Mouse (Mus musculus) adrenal gland, adult 2 months (tissue): ENCODE results near the gene Grin3b. TPM values are rescaled to one million over a fixed set of nuclear protein-coding genes. Genes with fewer than 3 reads are reported as not detected.

Source experiments
- DNase-seq: peaks from one replicate; pipeline ENCODE4 v3.0.0; 2021
- polyA plus RNA-seq: library from polyadenylated mRNA; depleted of rRNA; stranded (reverse); fragments of >200 nt; gene quantifications from 2 replicates; pipeline ENCODE4 v1.2.3, GENCODE M21; 2012; rRNA removed
- total RNA-seq, 2 experiments: library from RNA; stranded (reverse); gene quantifications; 2 replicates each; pipeline ENCODE4 v1.2.3; 2021

Gene Grin3b
- total and polyA plus RNA-seq, 3 experiments = 0.09 to 0.31 TPM; not detected in 1

DNA sequence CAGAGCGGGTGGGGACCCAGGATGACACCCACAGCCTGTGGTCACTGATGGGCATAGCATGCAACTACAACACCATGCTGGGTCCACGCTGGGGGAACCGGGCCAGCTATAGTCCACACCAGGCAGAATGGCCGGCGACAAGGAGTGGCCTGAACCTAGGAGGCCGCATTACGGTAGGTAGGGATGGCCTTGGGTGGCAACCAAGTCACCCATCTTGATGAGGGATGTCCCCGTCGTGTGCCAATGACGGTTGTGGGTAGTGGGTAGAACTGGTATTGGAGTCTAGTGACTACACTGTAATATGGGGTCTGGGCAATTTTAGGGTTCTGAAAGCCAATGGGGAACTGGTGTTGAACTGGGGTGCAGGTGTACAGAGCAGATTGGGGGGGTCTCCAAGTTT is 46.4 kb downstream of the Grin3b start:
- DNase-seq = no peak

DNA sequence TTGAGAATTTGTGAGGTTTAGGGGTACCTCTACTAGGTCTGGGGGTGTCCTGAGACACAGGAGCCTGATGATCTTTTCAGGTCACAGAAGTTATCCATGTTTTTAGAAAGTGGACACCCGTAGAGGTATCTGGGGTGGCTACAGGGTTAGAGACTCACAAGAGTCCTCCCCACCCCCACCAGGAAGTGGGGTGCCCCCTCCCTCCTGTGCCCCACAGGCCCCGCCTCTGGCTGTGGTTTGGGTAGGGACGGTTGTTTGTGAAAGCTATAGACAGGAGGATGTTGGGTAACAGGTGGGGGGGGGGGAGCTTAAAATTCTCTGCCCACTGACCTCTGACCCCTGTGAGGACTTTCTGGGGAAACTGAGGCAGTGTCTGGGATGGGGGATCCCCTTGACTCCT is 46.8 kb downstream of the Grin3b start:
- peak; percentile 44 for DNase-seq

DNA sequence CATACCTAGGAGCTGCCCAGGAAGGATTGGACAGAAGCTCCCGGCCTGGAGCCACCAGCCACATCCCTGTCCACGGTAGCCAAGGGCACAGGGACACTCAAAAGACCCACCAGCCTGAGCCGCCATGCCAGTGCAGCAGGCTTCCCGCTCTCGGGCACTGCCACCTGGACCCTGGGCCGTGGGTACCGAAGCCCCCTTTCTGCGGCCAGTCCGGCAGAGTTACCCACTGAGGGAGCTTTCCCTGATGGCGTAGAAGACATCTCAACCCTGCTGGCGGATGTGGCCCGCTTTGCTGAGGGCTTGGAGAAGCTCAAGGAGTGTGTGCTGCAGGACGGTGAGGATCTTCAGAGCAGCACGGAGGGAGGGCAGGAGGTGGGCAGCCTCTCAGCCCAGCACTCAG is 47.3 kb downstream of the Grin3b start:
- DNase-seq = no peak

DNA sequence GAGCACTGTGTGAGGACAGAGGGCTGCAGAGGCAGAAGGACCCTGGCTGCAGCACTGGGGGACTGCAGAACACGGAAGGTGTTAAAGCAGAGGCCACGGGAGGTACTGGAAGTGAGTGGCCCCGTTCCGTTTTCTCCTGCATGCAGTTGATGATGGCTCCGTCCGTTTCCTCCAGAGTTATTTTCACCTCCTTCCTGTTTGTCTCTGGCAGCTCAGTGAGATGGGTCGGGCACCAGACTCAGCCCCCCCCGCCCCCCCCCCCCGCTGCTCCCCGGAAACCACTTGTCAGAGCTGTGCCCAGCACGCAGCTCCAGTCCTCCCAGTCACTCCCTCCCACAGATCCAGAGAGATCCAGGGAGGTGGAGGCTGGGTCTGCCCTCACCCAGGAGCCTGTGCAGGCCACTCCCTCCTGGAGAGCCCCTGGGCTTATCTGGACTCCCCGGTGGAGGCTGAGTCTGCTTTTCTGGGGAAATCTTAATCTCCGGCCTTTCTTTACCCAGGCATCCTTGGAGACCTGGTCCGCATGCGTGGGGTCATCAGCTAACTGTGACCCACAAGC is 48.3 kb downstream of the Grin3b start:
- DNase-seq = no peak

DNA sequence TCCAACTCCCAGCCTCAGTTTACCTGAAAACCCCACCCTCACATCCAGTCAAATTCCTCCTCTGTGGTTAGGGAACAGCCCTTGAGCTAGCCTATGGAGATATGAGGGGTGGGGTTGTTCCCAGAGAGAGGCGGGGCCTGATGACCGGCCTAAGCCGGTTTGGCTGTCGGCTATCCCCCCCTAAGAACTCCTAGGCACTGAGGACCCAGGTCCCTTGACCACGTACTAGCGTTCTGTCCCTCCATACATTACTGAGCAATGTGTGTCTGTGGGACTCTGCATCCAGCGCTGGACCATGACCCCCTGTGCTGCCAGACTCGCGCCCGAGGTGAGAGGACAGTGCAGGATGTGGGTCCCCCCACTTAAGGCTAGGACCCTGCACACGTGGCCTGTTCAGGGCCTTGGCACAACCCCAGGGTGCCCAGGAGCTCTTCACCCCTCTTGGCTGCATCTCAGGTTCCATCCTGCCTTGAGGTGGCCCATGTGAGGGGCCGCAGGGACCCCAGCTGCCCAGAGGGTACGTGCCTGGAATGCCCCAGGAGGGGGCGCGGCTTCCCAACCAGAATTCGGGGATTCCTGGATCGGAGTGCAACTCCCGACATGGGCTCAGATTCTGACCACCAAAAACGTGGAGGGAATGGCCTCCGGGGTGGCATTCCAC is 49.1 kb downstream of the Grin3b start:
- DNase-seq = no peak

DNA sequence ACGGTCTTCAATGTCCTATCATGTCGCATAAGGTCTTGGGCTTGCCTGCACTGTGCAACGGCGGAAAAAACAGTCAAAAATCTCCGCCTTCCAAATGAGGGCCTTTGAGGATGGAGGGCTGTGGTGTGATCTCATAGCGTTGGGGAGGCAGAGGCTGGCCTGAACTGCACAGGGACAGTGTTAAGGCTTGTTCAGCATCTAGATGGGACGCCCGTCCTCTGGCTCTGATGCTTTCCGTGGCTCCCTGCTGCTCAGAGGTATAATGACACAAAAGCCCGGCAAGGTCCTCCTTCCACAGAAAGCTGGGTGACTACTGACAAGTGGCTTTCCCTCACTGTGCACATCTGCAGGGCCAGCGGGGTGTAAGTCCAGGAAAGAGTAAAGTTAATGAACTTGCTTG is 49.7 kb downstream of the Grin3b start:
- no peak for DNase-seq

DNA sequence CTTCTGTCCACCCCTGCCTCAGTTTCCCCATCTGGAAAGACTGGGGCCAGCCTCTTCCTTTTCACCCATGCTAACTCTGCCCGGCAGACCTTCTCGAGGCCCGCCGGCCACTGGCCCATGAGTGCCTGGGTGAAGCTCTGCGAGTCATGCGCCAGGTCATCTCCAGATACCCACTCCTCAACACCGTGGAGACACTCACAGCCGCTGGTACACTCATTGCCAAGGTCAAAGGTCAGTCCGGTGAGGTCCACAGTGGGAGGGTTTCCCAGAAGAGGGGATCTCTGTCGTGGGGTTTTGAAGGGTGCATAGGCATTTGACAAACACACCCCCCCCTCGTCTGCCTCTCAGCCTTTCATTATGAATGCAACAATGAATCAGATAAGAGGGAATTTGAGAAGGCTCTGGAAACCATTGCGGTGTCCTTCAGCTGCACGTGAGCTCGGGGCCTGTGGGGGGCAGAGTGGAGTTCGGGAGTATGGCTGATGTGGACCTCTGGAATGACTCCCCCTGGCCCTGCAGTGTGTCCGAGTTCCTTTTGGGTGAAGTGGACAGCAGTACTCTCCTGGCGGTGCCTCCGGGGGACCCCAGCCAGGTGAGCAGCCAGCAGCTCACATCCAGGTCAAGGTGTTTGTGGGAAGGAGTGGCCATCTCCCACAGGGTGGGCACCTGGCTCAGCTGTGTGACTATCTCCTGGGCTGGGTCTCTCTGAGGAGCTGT is 50.2 kb downstream of the Grin3b start:
- no peak for DNase-seq

DNA sequence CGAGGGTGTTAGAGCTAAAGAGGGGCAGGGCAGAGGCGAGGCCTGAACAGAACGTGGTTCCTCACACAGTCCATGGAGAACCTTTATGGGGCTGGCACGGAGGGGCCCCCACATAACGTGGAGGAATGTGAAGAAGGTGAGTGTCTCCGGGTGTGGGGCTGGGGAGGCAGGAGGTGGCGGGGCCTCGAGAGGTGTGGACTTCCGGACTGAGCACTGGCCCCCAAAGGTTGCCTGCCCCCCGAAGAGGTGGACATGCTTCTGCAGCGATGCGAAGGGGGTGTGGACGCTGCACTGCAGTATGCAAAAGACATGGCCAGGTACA is 50.8 kb downstream of the Grin3b start:
- no peak for DNase-seq

DNA sequence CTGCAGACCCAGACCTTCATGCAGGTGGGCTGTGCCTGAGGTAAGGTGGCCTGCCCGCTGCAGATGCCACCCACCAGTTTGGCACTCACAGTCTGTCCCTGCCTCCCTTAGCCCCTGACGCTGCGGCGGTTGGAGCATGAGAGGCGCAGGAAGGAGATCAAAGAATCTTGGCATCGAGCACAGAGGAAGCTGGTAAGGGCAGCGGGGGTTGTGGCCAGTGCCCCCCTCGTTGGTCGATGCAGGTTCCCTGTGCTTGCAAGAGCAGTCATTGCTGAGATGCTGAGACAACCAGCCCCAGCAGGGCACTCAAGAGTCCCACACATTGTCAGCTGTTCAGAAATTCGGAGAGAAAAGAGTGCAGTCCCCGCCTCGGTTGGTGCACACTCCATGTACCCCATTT is 51.6 kb downstream of the Grin3b start:
- no peak for DNase-seq

DNA sequence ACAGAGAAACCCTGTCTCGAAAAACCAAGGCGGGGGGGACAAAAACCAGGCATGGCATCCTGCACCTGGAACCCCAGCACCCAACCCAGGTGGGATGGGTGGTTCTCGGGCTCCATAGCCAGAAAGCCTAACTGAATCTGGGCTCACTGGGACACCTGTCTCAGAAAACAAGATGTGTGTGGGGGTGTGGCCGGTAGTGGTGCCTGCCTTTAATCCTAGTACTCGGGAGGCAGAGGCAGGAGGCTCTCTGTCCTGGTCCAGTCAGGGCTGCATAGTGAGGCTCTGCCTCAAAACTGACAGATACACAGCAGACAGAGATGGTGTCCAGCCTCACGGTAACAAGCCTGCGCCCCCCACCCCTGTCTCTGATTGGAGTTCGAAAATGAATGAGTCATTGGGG is 52.3 kb downstream of the Grin3b start:
- no peak for DNase-seq

DNA sequence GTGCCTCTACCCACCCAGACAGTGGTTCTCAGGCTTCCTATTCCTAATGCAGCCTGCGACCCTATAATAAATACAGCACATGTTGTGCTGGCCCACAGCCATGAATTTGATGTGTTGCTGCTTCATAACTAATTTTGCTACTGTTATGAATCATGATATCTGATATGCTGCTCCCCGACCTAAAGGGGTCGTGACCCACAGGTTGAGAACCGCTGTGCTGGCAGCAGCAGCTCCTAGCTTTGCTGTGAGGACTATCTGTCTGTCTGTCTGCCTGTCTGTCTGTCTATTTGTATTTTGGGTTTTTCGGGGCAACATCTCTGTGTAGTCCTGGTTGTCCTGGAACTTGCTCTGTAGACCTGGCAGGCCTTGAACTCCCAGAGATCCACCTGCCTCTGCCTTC is 53.2 kb downstream of the Grin3b start:
- no peak for DNase-seq

DNA sequence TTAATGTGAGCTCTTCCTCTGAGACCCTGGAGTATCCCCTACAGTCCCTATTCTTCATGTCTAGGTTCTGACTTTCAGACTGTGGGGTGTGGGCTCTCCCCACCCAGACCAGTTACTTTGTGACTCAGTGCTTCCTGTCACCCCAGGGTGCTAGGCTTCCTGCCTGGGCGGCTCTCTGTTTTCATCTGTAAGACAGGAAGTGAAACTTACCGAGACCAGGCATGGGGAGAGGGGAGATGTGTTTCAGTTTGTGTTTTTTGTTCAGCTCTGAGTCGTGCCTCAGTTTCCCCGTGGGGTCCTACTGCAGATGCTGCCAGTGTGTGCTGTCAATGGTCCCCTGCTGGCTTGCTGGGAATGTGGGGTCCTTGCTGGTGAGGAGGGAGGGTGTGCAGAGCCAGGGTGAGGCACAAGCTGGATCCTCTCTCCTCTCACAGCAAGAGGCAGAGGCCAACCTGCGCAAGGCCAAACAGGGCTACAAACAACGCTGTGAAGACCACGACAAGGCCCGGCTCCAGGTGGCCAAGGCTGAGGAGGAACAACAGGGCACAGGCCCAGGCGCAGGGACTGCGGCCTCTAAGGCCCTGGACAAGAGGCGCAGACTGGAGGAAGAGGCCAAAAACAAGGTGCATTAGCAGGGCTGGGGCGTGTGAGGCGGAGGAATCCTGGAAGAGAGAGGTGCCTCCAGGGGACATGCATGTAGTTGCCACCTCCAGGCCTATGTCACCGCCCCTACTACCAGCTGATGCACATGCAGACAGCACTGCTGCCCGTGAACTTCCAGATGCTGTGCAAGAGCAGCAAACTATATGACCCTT is 53.9 kb downstream of the Grin3b start:
- no peak for DNase-seq

DNA sequence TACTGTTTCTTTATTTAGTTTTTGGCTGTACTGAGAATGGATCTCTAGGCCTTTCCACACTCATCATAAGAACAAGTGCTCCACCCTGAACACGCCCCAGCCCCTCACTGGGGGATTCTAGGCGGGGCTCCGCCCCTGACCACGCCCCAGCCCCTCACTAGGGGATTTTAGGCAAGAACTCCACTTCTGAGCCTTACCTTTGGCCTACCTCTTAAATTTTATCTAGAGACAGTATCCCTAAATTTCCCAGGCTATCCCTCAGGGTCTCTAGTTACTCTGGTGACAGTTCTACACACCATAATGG is 54.5 kb downstream of the Grin3b start:
- DNase-seq = no peak

DNA sequence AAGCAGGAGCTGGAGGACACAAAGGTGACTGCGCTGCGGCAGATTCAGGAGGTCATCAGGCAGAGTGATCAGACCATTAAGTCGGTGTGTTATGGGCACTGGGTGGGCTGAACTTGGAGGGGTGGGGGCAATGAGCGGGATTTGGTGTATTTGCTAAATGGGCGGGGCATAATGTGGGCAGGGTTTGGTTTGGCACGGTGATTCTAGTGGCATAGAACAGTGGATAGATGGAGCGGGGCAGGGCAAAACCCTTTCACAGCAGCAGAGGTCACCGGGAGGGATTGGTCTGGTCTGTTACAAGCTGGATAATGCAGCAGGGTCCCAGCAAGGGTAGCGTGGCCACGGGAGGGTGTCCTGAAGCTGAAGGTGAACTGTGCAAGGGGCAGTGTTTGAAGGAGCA is 54.9 kb downstream of the Grin3b start:
- no peak for DNase-seq

DNA sequence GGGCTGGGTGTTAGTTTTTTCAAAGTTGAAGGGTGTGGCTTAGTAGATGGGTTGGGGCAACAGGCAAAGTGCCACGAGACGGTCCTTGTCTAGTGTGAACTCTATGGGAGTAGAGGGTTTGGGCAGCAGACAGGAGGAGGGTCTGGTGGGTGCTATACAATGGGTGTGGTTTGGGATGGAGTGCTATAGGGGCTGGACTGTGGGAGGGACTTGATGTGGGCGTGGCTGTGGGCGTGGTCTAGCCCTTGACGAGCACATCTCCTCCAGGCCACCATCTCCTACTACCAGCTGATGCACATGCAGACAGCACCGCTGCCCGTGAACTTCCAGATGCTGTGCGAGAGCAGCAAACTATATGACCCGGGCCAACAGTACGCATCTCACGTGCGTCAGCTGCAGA is 55.4 kb downstream of the Grin3b start:
- DNase-seq = no peak

Other genes starting within 250 kb of the Grin3b start
Only the 30 nearest of the 32 such genes appear.
- 10 to 100 TPM; 51.6 to 51.8 TPM for gene Rnf126, start 203.8 kb upstream of the Grin3b start, total RNA-seq
- gene Rnf126, start 203.8 kb upstream of the Grin3b start, polyA plus RNA-seq = 222 and 226 TPM in 2 replicates
- 10 to 100 TPM in 1 of 2 experiments, 1 to 10 TPM in 1; 10.0 to 37.2 TPM for gene Fstl3, start 193.4 kb upstream of the Grin3b start, total RNA-seq
- 47.0 and 74.7 TPM in 2 replicates for gene Fstl3, start 193.4 kb upstream of the Grin3b start, polyA plus RNA-seq
- under 1 TPM in 1 of 2 experiments, not detected in 1; 0.21 TPM for gene Prss57, start 179.8 kb upstream of the Grin3b start, total RNA-seq
- 0.28 TPM in 1 of 2 replicates, not detected in the other for gene Prss57, start 179.8 kb upstream of the Grin3b start, polyA plus RNA-seq
- gene Palm, start 177.1 kb upstream of the Grin3b start, total RNA-seq = 100 to 1,000 TPM in 1 of 2 experiments, 10 to 100 TPM in 1; 68.1 to 105 TPM
- gene Palm, start 177.1 kb upstream of the Grin3b start, polyA plus RNA-seq = 138 and 146 TPM in 2 replicates
- gene Misp, start 149.7 kb upstream of the Grin3b start, total RNA-seq = under 1 TPM; 0.31 to 0.32 TPM
- gene Misp, start 149.7 kb upstream of the Grin3b start, polyA plus RNA-seq = 0.03 and 0.10 TPM in 2 replicates
- 100 to 1,000 TPM; 217 to 332 TPM for gene Ptbp1, start 116.3 kb upstream of the Grin3b start, total RNA-seq
- 175 and 259 TPM in 2 replicates for gene Ptbp1, start 116.3 kb upstream of the Grin3b start, polyA plus RNA-seq
- under 1 TPM; 0.62 to 0.63 TPM for gene Prtn3, start 96.2 kb upstream of the Grin3b start, total RNA-seq
- gene Prtn3, start 96.2 kb upstream of the Grin3b start, polyA plus RNA-seq = 3.4 and 4.1 TPM in 2 replicates
- 1 to 10 TPM; 1.2 to 2.2 TPM for gene Plppr3, start 96.1 kb upstream of the Grin3b start, total RNA-seq
- gene Plppr3, start 96.1 kb upstream of the Grin3b start, polyA plus RNA-seq = 4.2 and 4.6 TPM in 2 replicates
- gene Elane, start 84.5 kb upstream of the Grin3b start, total RNA-seq = under 1 TPM; 0.49 to 0.79 TPM
- 0.34 and 1.1 TPM in 2 replicates for gene Elane, start 84.5 kb upstream of the Grin3b start, polyA plus RNA-seq
- 1,000 to 10,000 TPM; 2,358 to 4,405 TPM for gene Cfd, start 79.9 kb upstream of the Grin3b start, total RNA-seq
- 4,988 and 13,425 TPM in 2 replicates for gene Cfd, start 79.9 kb upstream of the Grin3b start, polyA plus RNA-seq
- gene Med16, start 61.8 kb upstream of the Grin3b start, total RNA-seq = 10 to 100 TPM; 38.4 to 43.0 TPM
- 126 and 132 TPM in 2 replicates for gene Med16, start 61.8 kb upstream of the Grin3b start, polyA plus RNA-seq
- gene Gm26602, start 59.9 kb upstream of the Grin3b start, total RNA-seq = not detected
- not detected in 2 replicates for gene Gm26602, start 59.9 kb upstream of the Grin3b start, polyA plus RNA-seq
- 1 to 10 TPM; 1.4 TPM for gene Kiss1r, start 53.7 kb upstream of the Grin3b start, total RNA-seq
- gene Kiss1r, start 53.7 kb upstream of the Grin3b start, polyA plus RNA-seq = 11.8 and 15.1 TPM in 2 replicates
- 10 to 100 TPM; 87.8 to 93.5 TPM for gene R3hdm4, start 49.5 kb upstream of the Grin3b start, total RNA-seq
- gene R3hdm4, start 49.5 kb upstream of the Grin3b start, polyA plus RNA-seq = 197 and 231 TPM in 2 replicates
- 1 to 10 TPM; 4.6 to 6.5 TPM for gene Arid3a, start 43.7 kb upstream of the Grin3b start, total RNA-seq
- 5.9 and 9.1 TPM in 2 replicates for gene Arid3a, start 43.7 kb upstream of the Grin3b start, polyA plus RNA-seq
- 10 to 100 TPM; 29.4 to 31.5 TPM for gene Wdr18, start 10.6 kb upstream of the Grin3b start, total RNA-seq
- gene Wdr18, start 10.6 kb upstream of the Grin3b start, polyA plus RNA-seq = 66.1 and 66.8 TPM in 2 replicates
- gene Tmem259, start 13.6 kb downstream of the Grin3b start, total RNA-seq = 100 to 1,000 TPM; 142 to 143 TPM
- gene Tmem259, start 13.6 kb downstream of the Grin3b start, polyA plus RNA-seq = 619 and 624 TPM in 2 replicates
- gene Cnn2, start 17.9 kb downstream of the Grin3b start, total RNA-seq = 10 to 100 TPM; 29.5 to 50.1 TPM
- gene Cnn2, start 17.9 kb downstream of the Grin3b start, polyA plus RNA-seq = 53.0 and 58.8 TPM in 2 replicates
- 10 to 100 TPM; 18.4 to 22.9 TPM for gene Abca7, start 25.8 kb downstream of the Grin3b start, total RNA-seq
- gene Abca7, start 25.8 kb downstream of the Grin3b start, polyA plus RNA-seq = 28.6 TPM in 2 replicates
- gene Arhgap45, start 45.9 kb downstream of the Grin3b start, total RNA-seq = 1 to 10 TPM; 3.9 to 6.7 TPM
- 11.0 and 14.6 TPM in 2 replicates for gene Arhgap45, start 45.9 kb downstream of the Grin3b start, polyA plus RNA-seq
- 100 to 1,000 TPM in 1 of 2 experiments, 10 to 100 TPM in 1; 97.3 to 106 TPM for gene Polr2e, start 69.1 kb downstream of the Grin3b start, total RNA-seq
- gene Polr2e, start 69.1 kb downstream of the Grin3b start, polyA plus RNA-seq = 111 and 122 TPM in 2 replicates
- gene Gpx4, start 76.5 kb downstream of the Grin3b start, total RNA-seq = 1,000 to 10,000 TPM; 1,287 to 1,377 TPM
- gene Gpx4, start 76.5 kb downstream of the Grin3b start, polyA plus RNA-seq = 1,827 and 2,443 TPM in 2 replicates
- gene Sbno2, start 134.9 kb downstream of the Grin3b start, total RNA-seq = 10 to 100 TPM; 38.5 to 59.3 TPM
- gene Sbno2, start 134.9 kb downstream of the Grin3b start, polyA plus RNA-seq = 102 and 120 TPM in 2 replicates
- 100 to 1,000 TPM; 153 to 156 TPM for gene Stk11, start 145.1 kb downstream of the Grin3b start, total RNA-seq
- gene Stk11, start 145.1 kb downstream of the Grin3b start, polyA plus RNA-seq = 151 and 159 TPM in 2 replicates
- 100 to 1,000 TPM; 654 to 778 TPM for gene Atp5d, start 167.9 kb downstream of the Grin3b start, total RNA-seq
- gene Atp5d, start 167.9 kb downstream of the Grin3b start, polyA plus RNA-seq = 5,895 and 6,727 TPM in 2 replicates
- 100 to 1,000 TPM in 1 of 2 experiments, 10 to 100 TPM in 1; 74.5 to 118 TPM for gene Cbarp, start 170.1 kb downstream of the Grin3b start, total RNA-seq
- 84.3 and 84.6 TPM in 2 replicates for gene Cbarp, start 170.1 kb downstream of the Grin3b start, polyA plus RNA-seq
- 100 to 1,000 TPM in 1 of 2 experiments, 10 to 100 TPM in 1; 75.8 to 115 TPM for gene Midn, start 177.6 kb downstream of the Grin3b start, total RNA-seq
- gene Midn, start 177.6 kb downstream of the Grin3b start, polyA plus RNA-seq = 233 and 269 TPM in 2 replicates
- 10 to 100 TPM; 30.6 to 77.0 TPM for gene Cirbp, start 195.3 kb downstream of the Grin3b start, total RNA-seq
- gene Cirbp, start 195.3 kb downstream of the Grin3b start, polyA plus RNA-seq = 108 and 152 TPM in 2 replicates
- 10 to 100 TPM; 14.0 to 21.7 TPM for gene 1600002K03Rik, start 202.2 kb downstream of the Grin3b start, total RNA-seq
- gene 1600002K03Rik, start 202.2 kb downstream of the Grin3b start, polyA plus RNA-seq = 25.9 and 34.5 TPM in 2 replicates
- gene Efna2, start 208.8 kb downstream of the Grin3b start, total RNA-seq = 1 to 10 TPM; 1.8 to 5.2 TPM
- 10.2 and 15.6 TPM in 2 replicates for gene Efna2, start 208.8 kb downstream of the Grin3b start, polyA plus RNA-seq